Mouse (Mus musculus) stomach, postnatal 0 days (tissue): Measurements from ENCODE around the gene Rpl39. TPM values are rescaled to one million over a fixed set of nuclear protein-coding genes. Genes with fewer than 3 reads are reported as not detected.
A peak's percentile ranks its signal among the peaks of the same experiment; 100 is the strongest.

ENCODE experiments used
- ATAC-seq: fragments of 200-750 bp; cut with Nextera tagmentation; 2 replicates; pipeline ENCODE4 v1.8.0; 2017; ENCODE audit not compliant: low FRiP score, low TSS enrichment
- DNase-seq: peaks from one replicate; pipeline ENCODE4 v3.0.0-alpha.2; 2016; ENCODE audit warnings: low spot score
- H3K27ac ChIP-seq: fragments of 300-500 bp; sonication (generic); replicated peaks from 2 replicates; pipeline ENCODE4 v1.5.1; 2014; ENCODE audit warnings: mild to moderate bottlenecking, control low read depth
- H3K27me3 ChIP-seq: fragments of 300-500 bp; sonication (generic); 2 replicates; pipeline ENCODE4 v1.6.1; 2014; ENCODE audit warnings: low read length; ENCODE audit not compliant: control insufficient read depth, insufficient read depth
- H3K36me3 ChIP-seq: fragments of 300-500 bp; sonication (generic); 2 replicates; pipeline ENCODE4 v1.6.1; 2014; ENCODE audit warnings: low read length, mixed read lengths; ENCODE audit not compliant: control insufficient read depth, insufficient read depth
- H3K4me1 ChIP-seq: fragments of 300-500 bp; sonication (generic); replicated peaks from 2 replicates; pipeline ENCODE4 v1.6.1; 2014; ENCODE audit warnings: antibody characterized with exemption; ENCODE audit not compliant: control insufficient read depth, insufficient read depth
- H3K4me2 ChIP-seq: fragments of 300-500 bp; sonication (generic); replicated peaks from 2 replicates; pipeline ENCODE4 v1.6.1; 2014; ENCODE audit warnings: low read depth, mild to moderate bottlenecking, control low read depth, moderate library complexity
- H3K4me3 ChIP-seq: fragments of 300-500 bp; sonication (generic); 2 replicates; pipeline ENCODE4 v1.5.1; 2014; ENCODE audit warnings: low read depth, low read length, control low read depth
- H3K9ac ChIP-seq: fragments of 300-500 bp; sonication (generic); 2 replicates; pipeline ENCODE4 v1.6.1; 2014; ENCODE audit warnings: mild to moderate bottlenecking, low read length, control low read depth, mixed read lengths
- H3K9me3 ChIP-seq: fragments of 300-500 bp; sonication (generic); 2 replicates; pipeline ENCODE4 v1.6.1; 2016; ENCODE audit warnings: low read length; ENCODE audit not compliant: control insufficient read depth
- CTCF ChIP-seq: IDR thresholded peaks from 2 replicates; pipeline ENCODE4 v1.5.1; 2016; ENCODE audit warnings: antibody characterized with exemption, low read depth, mild to moderate bottlenecking, moderate library complexity
- EP300 ChIP-seq: optimal IDR thresholded peaks from 2 replicates; pipeline ENCODE3; 2016; ENCODE audit warnings: antibody characterized with exemption
- WGBS: fragments of 180-500 bp; shearing (Covaris S2); extraction: QIAGEN DNeasy Blood & Tissue Kit; methylation state at CpG from one replicate; pipeline ENCODE4 v1.1.7; 2014; 5-methylcytosine and 5-hydroxymethylcytosine counted together
- polyA plus RNA-seq: library from polyadenylated mRNA; unstranded; fragments of >200 nt; fragmentation: Nextera tagmentation; extraction: Ambion mirVana; gene quantifications from 2 replicates; pipeline ENCODE4 v1.2.1, GENCODE M21; 2015

Gene Rpl39
- 654 and 734 TPM in 2 replicates for polyA plus RNA-seq

DNA sequence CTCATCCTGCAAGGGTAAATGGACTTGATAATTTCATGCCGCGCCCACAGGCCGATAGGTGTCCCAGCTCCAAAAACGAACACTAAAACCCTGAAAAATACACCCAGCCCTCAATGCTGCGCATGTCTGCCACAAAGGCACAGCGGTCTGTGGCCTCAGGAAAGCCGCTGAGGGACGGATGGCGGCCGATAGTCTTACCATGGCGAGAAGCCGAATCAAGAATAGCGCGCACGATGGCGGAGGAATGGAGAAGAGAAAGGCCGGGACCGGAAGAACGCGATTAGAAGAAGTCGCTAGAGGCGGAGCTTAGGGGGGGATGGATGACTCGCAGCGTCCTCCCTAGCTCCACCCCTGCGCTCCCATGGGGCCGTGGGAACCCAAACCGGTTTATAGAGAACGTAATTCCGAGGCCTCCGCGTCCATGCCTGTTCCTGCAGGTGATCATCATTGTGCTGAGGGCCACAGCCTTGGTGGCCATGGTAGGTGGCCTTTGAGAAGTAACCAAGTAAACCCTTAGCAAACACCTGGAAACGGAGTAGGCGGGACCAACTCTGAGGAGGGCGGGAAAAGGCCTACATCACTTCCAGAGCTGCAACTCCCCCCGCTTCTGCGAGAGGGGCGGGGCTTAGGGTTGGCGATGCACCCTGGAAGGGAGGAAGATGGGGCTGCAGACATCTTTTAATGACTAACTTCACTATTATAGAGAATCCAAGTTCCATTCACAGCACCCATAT, at the start of gene Rpl39:
Gene Rpl39, minus strand, starts transcription at position 476 of the 734 bp plus-strand sequence.
- no peaks in the 10 kb centered on the region for H3K27me3 ChIP-seq
- peak within 1 kb of the TSS; percentile 44 for H3K4me2 ChIP-seq
- no peaks in the 10 kb centered on the region for H3K9me3 ChIP-seq
- H3K36me3 ChIP-seq: no peaks in the 10 kb centered on the region
- H3K4me3 ChIP-seq: peak within 1 kb of the TSS; percentile 52
- peak within 1 kb of the TSS; percentile 81 for H3K27ac ChIP-seq
- H3K4me1 ChIP-seq: no peaks in the 10 kb centered on the region
- ATAC-seq (peak; percentile 94), DNase-seq (peak; percentile 87)
- WGBS: 9% methylated on average over 38 of the region's 38 CpGs
- no peak for TF ChIP-seq EP300
- no peak for TF ChIP-seq CTCF
- peak within 1 kb of the TSS; percentile 62 for H3K9ac ChIP-seq

DNA sequence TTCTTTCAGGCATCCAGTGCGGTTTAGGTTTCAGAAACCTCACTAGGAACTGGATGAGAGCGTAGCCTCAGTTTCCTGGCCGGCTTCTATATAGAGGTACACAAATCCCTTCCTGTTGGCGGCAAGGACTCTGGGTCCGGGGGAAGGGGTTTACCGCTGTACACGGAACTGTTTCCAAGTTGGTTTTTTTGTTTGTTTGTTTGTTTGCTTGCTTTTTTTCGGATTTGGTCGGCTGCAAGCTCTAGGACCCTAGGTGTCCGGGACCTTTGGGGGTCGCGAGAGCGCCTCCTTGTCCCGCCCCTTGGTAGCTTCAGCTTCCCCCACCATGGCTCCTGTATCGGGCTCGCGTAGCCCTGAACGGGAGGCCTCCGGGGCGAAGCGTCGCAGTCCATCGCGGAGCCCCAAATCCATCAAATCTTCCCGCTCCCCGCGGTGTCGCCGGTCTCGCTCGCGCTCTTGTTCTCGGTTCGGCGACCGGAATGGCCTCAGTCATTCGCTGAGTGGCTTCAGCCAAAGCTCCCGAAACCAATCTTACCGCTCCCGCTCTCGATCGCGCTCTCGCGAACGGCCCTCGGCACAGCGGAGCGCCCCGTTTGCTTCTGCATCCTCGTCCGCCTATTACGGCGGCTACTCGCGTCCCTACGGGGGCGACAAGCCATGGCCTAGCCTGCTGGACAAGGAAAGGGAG, 41.6 kb upstream of the Rpl39 start, which contains the start of gene Nkap:
Gene Nkap, plus strand, starts transcription at position 125 of the 688 bp plus-strand sequence.
- 14% methylated on average over 56 of the region's 58 CpGs for WGBS
- DNase-seq (peak; percentile 77), ATAC-seq (peak; percentile 85)
- peak within 1 kb of the TSS; percentile 79 for H3K27ac ChIP-seq
- H3K36me3 ChIP-seq: no peaks in the 10 kb centered on the region
- peak within 1 kb of the TSS; percentile 60 for H3K4me3 ChIP-seq
- H3K9me3 ChIP-seq: no peaks in the 10 kb centered on the region
- TF ChIP-seq EP300 (no peak), CTCF (no peak)
- H3K9ac ChIP-seq: peak within 1 kb of the TSS; percentile 77
- H3K4me2 ChIP-seq: peak within 1 kb of the TSS; percentile 52
- no peaks in the 10 kb centered on the region for H3K4me1 ChIP-seq
- no peaks in the 10 kb centered on the region for H3K27me3 ChIP-seq

DNA sequence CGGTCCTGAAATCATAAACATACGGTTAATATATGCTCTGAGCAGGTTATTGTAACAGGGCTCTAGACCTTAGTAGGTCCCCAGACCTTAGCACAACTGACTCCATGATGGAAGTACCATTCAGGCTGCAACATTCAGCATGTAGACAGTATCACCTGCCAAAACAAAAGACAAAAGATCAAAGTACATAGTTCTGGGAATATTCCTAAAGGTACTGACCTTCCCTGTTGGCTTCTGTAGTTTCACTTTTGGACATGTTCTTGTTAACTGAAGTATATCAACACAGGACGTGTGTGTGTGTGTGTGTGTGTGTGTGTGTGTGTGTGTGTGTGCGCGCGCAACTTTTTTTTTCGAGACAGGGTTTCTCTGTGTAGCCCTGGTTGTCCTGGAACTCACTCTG, 40.3 kb upstream of the Rpl39 start:
- H3K9me3 ChIP-seq: no peaks in the 10 kb centered on the region
- H3K27me3 ChIP-seq: no peaks in the 10 kb centered on the region
- WGBS: 92% methylated on average over 6 of the region's 7 CpGs
- DNase-seq: no peak
- no peaks in the 10 kb centered on the region for H3K36me3 ChIP-seq
- no peak overlapping the region for H3K27ac ChIP-seq
- H3K4me2 ChIP-seq: no peak overlapping the region
- H3K9ac ChIP-seq: no peak overlapping the region
- no peaks in the 10 kb centered on the region for H3K4me1 ChIP-seq
- ATAC-seq: no peak
- no peak overlapping the region for H3K4me3 ChIP-seq
- TF ChIP-seq EP300: no peak
- TF ChIP-seq CTCF: no peak

- ATAC-seq: no peak
- 74% methylated on average over 5 of the region's 5 CpGs for WGBS
- no peaks in the 10 kb centered on the region for H3K27me3 ChIP-seq
These were observed 35.0 kb upstream of the Rpl39 start for GRCm38 (mm10) chrX:37120212-37120611.

DNA sequence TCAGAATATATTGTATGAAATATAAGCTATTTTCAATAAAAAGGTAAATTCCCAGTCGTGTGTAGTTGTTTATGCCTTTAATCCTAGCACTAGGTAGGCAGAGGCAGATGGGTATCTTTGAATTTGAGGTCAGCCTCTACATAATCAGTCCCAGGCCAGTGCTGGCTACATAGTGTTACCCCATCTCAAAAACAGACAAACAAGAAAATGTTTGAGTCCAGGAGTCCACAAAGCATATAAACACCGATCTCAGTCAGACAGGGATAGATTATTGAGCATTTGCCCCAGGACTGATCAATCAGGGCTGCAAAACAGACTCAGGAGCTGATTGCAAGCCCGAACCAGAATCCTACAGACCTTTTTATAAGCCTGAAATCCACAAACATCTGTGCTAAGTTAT, 34.4 kb upstream of the Rpl39 start:
- H3K9ac ChIP-seq: no peak overlapping the region
- H3K36me3 ChIP-seq: no peaks in the 10 kb centered on the region
- no peaks in the 10 kb centered on the region for H3K9me3 ChIP-seq
- no peak for ATAC-seq
- H3K4me2 ChIP-seq: no peak overlapping the region
- 52% methylated on average over 3 of the region's 3 CpGs for WGBS
- TF ChIP-seq EP300 (no peak), CTCF (no peak)
- DNase-seq: no peak
- H3K27ac ChIP-seq: no peak overlapping the region
- H3K4me3 ChIP-seq: no peak overlapping the region
- no peaks in the 10 kb centered on the region for H3K4me1 ChIP-seq
- no peaks in the 10 kb centered on the region for H3K27me3 ChIP-seq

More at GRCm38 (mm10) chrX:37120212-37120611, 35.0 kb upstream of the Rpl39 start:
- Histone ChIP-seq H3K4me3 (no peak overlapping the region), H3K9ac (no peak overlapping the region), H3K4me1 (no peaks in the 10 kb centered on the region), H3K27ac (no peak overlapping the region), H3K4me2 (no peak overlapping the region), H3K9me3 (no peaks in the 10 kb centered on the region), H3K36me3 (no peaks in the 10 kb centered on the region)
- no peak for TF ChIP-seq EP300
- no peak for TF ChIP-seq CTCF
- DNase-seq: no peak

DNA sequence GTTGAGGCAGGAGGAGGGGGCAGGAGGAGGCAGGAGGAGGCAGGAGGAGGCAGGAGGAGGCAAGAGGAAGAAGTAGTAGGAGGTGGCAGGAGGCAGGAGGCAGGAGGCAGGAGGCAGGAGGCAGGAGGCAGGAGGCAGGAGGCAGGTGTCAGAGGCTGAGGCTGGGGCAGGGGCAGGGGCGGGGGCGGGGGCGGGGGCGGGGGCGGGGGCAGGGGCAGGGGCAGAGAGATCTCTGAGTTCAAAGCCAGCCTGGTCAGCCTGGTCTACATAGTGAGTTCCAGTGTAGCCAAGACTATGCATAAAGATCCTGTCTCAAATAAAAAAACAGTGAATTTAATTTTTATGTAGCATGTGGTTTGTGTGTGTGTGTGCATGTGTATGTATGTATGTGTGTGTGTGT, 31.9 kb upstream of the Rpl39 start:
- no peak overlapping the region for H3K4me2 ChIP-seq
- H3K4me1 ChIP-seq: no peaks in the 10 kb centered on the region
- no peaks in the 10 kb centered on the region for H3K27me3 ChIP-seq
- TF ChIP-seq CTCF (no peak), EP300 (no peak)
- no peak overlapping the region for H3K9ac ChIP-seq
- ATAC-seq (peak; percentile 56; the same call in 1 of the 2 replicates), DNase-seq (no peak)
- no peaks in the 10 kb centered on the region for H3K36me3 ChIP-seq
- no CpG with 5 or more reads among the region's 5 CpGs for WGBS
- H3K4me3 ChIP-seq: no peak overlapping the region
- no peaks in the 10 kb centered on the region for H3K9me3 ChIP-seq
- H3K27ac ChIP-seq: no peak overlapping the region
